Mouse (Mus musculus) erythroblast, adult 5-6 weeks (primary cell): Measurements from ENCODE around the gene Zbtb14. TPM values are rescaled to one million over a fixed set of nuclear protein-coding genes. Genes with fewer than 3 reads are reported as not detected.

ENCODE experiments used
- ATAC-seq: replicated peaks from 2 replicates; pipeline ENCODE4 v1.8.0; 2016; ENCODE audit warnings: moderate number of reproducible peaks, mild to moderate bottlenecking, moderate TSS enrichment, inconsistent platforms; ENCODE audit not compliant: poor library complexity, low FRiP score, severe bottlenecking
- total RNA-seq, 2 experiments: library from RNA; stranded (forward) in 1 of 2; stranded (reverse) in 1 of 2; fragments of 150-400 nt in 1 of 2; fragments of 200-764, 138-1000 nt in 1 of 2; gene quantifications; 2 replicates each; pipeline versions ENCODE4 v1.2.3 to v1.2.4; 2015 to 2017; ENCODE audit warnings: low replicate concordance in 2 of 2

Gene Zbtb14
- 6.3 and 6.5 TPM in 2 replicates for total RNA-seq (2015; ENCODE audit: low replicate concordance)
- 8.5 and 9.5 TPM in 2 replicates for total RNA-seq (2017; ENCODE audit: low replicate concordance)

DNA sequence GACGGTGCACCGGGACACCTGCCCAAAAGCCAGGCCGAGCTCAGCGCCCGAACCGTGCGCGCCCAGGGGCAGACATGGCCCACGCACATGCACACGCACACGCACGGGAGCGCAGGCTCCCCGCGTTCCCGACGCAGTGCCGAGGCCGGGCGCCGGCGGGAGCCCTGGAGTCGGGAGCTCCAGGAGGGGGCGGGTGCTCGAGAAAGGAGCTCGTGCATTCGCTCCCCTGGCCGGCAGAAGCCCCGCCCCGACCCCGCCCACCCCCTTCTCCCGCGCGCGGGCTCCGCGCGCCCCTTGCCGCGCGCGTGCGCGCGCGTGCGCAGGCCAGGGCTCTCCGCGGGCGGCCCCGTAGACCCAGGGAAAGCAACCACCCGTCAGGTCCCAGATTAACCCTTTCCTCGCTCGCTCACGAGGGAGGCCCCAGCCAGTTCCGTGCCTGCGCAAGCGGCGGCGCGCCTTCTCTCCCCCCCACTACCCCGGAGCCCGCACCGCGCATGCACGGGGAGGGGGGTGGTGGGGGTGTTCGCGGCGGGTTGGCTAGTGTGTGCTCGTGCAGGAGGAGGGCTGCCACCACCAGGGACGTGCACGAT is at the start of gene Zbtb14:
Gene Zbtb14 (plus strand): TSS at position 540 of the 590 bp plus-strand sequence.
- ATAC-seq: peak; percentile 82

DNA sequence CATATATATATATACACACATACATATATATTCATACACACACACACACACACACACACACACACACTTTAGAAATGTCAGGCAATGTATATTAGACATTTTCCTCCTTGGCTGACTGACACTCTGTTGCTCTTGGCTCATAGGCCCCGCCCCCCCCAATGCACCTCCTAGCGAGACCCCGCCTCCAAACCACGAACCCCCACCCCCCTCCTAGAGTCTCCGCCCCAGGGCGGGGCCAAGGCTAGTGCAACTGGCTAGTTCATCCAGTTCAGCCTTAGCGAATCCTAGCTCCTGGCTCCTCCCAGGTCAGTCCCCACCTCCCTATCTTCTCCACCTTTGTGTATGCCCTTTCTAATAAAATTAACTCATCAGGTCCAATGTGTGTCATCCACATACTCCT is 36.8 kb upstream of the Zbtb14 start:
- no peak for ATAC-seq

DNA sequence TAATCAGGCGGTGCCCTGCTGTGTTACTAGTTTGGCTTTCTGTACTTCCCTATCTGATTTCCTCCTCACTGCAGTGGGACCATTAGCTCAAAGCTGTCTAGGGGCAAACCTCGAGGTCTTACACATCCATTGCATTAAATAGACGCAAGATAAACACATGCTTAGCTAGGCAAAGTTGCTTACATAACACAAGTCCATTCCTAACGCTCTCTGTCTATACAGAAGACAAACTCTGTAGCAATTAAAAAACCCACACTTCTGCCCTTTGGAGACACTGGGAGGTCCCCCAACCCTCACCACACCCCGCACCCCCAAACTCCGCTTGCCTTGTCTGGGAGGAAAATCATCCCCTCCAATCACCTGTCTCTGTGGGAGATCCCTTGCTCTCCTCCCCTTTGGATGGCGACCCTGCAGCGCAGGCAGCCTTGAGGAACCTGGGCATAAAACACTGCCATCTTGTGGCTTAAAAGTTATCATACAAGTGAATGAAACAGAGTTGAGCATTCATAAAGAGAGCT is 33.8 kb upstream of the Zbtb14 start:
- no peak for ATAC-seq

DNA sequence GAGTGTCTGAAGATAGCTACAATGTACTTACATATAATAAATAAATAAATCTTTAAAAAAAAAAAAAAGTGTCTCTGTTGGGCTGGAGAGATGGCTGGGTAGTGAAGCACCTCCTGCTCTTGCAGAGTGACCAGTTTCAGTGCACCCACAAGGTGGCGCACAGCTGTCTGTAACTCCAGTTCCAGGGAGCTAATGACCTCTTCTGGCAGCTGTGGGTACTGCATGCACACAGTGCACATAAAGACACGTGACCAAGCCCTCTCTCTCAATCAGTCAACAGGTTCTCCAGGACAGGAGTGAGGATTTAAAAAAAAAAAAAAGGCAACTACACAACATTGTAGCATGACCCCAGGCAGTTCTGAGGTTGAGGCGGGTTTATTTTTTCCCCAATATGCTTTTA is 17.8 kb upstream of the Zbtb14 start:
- peak; percentile 75 for ATAC-seq

DNA sequence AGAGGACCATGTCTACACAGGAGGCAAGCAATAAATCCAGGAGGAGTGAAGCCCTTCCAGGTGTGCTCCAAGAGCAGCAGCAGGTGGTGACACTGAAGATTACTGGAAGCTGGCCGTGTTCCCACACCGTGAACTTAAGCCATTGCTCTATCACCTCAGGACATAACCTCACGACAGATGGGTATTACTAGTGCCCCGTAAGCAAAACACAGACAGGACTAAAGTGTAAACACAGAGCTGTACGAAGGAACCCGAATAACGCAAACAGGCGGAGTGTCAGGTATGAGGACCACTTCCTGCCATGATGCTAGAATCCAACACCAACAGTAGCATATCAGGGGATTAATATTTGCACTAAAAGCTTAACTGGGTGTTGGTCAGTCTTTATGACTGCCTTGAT is 2.0 kb upstream of the Zbtb14 start:
- no peak for ATAC-seq

DNA sequence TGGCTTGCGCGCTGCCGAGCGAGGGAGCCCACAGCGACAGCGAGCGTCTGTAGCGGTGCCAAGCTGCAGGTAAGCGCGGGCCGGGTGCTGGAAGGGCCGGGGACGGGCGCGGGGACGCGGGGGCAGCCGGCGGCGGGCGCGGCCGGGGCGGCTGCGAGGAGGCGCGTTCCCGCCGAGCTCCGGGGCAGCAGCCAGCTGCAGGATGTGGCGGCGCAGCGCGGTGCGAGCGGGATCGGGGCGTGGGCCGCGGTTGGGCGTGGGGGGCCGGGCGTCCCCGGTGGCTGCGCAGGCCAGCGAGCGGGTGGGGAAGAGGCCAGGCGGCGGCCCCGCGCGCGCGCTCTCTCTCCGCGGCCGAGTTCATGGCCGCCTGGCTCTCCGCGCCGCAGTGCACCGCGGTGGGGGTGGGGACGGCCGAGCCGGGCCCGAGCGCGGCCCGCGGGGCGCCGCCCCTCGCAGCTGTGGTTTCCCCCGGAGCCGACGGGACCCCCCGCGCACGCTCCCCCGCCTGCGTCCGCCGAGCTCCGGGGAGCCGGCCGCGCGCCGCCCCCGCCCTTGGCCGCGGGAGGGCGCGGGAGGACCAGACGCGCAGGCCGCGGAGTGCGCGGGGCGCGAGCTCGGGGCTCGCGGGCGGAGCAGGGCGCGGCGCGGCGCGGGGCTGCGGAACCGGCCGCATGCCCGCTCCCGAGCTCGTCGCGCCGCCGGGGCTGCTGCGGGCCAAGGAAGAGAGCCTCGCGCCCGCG is 521 bp downstream of the Zbtb14 start:
- peak; percentile 45 for ATAC-seq

DNA sequence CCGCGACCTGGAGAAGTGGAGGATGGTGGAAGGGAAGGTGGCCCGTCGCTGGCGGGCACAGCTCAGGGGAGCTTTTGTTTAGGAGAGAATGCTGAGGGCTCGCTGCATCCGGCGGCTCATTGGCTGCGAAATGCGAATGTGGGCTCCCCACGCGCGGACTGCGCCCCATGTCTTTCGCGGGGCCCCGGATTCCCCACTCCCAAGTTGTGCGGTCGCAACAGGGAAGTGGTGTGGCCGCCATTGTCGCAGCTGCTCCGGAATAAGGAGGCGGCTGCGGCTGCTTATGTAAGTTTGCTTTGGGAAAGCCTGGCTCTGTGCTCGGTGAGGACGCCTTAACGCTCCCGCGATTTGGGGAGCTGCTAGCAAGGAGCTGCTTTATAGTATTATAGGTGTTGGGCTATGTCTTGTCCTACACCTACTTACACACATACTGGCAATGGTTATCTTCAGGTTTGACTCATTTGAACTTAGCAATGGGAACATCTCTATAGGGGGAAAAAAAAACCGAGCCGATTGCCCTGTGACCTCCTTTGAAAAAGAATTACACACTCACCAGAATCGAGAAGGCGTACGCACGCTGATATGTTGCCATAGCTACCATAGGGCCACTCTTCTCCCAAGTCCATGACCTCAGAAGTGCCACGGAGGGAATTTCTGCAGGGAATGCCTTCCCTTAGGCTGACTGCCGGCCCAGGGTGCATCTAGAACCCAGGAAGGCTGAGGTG is 1.3 kb downstream of the Zbtb14 start:
- peak; percentile 54 for ATAC-seq

DNA sequence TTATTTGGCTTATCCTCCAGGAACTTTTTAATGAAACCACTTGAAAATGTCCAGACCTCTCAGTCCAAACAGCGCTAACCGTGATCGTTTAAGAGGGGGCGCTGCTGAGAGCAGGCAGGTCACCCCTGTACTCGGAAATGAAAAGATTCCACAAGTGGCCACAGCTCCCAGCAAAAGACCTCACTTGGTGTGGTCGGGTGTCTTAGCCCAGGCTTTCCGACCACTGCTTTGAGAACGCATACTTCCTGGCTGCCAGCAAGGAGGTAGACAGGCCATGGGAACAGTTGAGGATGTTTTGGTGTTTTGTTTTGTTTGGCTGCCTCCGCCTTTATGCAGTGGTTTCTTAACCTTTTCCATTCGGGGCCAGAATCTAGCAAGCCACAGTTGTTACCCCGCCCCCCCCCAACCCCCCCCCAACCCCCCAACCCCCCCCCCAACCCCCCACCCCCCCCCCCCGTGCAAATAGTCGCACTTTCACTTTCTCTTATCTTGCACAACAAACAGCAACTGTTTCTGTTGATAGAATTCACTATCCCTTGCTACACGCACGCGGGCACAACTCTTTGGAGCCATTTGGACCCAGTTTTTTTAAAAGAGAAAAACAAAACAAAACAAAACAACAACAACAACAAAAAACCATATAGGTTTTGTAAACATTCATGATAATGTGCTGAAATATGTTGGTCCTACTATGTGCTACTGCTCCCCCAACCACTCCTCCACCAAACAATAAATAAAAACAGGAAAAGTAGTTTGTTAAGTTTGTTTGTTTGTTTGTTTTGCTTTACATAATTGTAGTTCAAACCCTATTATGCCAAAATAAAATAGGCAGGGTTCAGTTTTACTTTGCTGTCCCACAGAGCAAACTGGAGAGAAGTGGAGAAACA is 13.5 kb downstream of the Zbtb14 start:
- ATAC-seq: peak; percentile 87

DNA sequence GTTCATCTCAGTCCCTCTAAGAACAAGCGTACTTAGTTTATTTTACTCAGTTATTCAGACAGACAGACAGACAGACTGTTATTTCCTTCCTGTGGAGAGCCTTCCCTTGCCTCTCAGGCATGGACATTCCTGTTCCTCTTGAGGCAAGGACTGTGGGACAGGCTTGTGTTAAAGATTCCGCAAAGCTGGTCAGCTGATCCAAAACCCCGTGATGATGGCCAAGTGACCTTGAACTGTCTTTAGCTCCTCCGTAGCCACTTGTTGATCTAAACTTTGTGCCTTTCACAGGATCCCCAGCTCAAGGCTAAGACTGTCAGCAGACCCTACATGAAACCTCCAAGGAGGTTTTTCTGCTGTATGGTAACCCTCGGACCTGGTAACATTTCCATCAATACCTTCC is 14.3 kb downstream of the Zbtb14 start:
- no peak for ATAC-seq

DNA sequence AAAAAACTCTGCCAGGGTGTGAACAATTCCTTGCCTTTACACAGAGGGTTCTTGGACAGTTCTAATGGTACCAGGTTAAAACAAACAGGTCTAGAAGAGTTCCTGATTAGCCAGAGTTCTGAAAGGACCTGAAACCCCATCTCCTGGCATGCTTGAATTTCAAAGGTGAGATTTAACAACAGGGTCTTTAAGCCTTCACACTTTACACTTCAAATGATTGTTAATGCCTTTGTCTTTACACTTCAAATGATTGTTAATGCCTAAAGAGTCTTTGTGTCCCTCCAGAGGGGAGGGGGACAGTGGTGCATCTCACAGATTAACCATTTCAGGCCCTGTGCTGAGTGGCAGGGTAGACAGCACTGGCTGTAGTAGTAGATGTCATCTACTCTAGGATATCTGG is 15.2 kb downstream of the Zbtb14 start:
- no peak for ATAC-seq

DNA sequence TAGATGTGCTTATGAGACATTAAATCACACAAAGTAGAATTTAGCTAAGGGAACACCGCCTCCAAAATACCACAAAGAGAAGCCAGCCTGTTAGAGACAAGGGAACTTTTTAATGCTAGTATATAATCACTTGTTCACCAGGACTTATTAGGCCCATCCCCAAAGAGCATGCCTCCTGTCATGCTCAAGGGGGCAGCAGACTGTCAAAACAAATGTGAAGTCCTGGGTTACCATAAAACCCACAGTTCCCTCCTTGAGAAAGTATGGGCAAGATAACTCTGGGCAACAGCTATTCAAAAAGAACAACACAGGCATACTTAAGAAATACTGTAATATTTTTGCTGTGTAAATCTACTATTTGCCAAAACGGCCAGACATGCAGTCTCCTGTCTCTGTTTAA is 18.3 kb downstream of the Zbtb14 start:
- ATAC-seq: 0 out of 2 replicates have a peak, but pooled peaks have one; percentile 61

DNA sequence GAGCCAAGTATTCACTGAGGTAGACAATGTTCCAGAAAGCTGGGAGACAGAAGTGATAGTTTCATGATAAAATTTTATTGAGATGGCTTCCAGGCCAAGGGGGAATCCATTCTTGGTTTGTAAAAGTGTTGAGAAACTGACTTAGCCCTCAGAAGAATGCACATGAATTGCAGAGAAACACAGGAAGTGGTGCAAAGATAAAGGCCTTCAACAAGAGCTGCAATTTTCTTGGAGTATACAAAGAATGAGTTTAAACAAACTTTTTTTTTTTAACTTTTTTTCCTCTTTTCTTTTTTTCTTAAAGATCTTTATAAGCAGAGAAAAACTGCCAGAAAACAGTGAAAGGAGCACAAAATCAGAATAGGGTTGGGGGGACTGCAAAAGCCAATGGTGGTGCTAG is 33.3 kb downstream of the Zbtb14 start:
- no peak for ATAC-seq

DNA sequence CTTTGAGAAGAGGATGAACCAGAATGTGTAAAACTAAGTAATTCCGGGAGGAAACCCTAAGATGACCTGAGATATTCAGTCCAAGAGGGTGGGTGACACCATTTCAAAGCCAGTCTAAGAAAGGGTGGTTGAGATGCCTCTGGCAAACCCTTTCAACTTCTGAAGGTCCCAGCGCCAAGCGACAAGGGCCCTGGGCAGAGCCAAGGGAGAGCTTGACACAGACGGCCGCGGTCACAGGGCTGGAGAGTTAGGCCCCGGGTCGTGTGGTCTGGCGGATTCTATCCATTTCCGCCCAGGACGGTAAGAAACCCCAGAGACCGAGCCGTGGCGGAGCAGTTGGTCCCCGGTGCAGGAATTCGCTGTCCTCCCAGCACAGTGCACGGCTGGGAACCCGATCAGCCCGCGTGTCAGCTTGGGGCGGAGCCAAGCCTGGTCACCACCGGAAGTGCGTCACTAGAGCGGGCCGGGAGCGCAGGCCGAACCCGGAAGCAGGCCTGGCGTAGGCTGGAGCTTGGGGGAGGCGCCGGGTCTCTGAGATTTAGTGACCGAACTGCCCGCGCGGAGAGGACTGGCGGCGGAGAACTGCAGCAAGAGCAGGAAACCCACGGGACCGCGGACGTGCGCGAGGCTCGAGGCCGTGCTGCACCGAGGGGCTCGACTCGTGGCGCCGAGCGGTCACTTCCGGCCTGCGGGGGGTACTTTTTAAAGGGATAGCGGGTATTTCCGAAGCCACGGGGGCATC is 34.2 kb downstream of the Zbtb14 start:
- ATAC-seq: peak; percentile 99

DNA sequence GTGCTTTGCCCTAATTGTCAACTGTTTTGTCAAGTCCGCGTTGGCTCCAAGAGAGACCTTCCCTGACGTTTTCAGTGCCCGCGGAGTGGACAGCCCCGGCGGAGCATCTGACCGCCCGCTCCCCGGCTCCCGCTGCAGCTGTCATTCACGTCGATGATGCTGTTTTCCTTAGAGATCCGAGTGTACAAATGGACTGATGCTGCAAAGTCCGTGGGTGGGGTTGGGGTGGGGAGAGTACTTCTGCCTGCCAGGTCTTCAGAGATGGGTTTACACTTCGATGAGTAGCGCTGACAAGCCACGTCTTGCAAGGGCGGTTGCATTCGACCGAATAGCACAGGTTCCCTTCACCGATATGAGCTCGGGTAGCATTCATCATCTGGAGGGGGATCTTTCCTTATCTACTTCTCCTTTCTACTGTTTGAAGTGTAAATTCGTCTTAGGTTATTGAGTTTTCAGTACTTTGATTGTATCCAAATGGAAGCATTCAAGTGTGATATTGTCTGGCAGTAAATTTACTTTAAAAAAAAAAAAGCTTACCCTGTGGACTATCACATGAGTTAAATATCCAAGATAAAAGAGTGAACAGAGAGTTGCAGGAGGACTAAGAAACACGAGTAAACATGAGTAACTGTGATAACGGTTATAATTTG is 35.0 kb downstream of the Zbtb14 start:
- ATAC-seq: peak; percentile 33; the same call in 1 of the 2 replicates

DNA sequence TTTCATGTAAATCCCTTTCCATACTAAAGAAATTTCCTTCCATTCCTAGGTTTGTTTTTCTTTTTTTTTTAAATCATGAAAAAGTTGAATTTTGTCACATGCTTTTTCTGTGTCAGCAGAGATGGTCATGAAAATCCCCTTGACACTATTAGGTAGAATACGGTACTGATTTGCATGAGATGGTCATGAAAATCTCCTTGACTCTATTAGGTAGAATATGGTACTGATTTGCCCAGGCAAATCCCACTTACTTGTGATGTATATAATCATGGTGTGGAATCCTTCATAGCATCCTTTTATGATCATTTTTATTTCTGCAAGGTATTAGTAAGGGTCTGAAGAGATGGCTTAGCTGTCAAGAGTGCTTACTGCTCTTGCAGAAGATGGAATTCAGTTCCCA is 38.7 kb downstream of the Zbtb14 start:
- no peak for ATAC-seq

DNA sequence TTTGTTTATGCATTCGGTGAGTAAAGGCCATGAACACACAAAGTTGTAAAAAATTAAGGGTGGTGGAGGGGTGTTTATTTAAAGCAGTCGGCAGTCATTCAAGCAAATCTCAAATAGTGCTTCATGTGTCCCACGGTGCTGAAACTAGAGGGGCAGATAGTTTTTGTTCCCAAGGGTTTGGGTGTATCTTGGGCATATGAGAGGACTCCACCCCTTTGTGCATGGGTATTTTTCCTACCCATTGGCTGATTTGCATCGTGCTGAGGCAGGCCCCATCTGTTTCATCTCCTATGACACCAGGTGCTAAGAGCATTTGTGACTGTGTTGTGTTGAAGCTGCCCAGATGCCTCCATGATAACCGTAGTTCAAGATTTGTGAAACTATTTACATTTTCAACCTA is 55.0 kb downstream of the Zbtb14 start:
- ATAC-seq: no peak

DNA sequence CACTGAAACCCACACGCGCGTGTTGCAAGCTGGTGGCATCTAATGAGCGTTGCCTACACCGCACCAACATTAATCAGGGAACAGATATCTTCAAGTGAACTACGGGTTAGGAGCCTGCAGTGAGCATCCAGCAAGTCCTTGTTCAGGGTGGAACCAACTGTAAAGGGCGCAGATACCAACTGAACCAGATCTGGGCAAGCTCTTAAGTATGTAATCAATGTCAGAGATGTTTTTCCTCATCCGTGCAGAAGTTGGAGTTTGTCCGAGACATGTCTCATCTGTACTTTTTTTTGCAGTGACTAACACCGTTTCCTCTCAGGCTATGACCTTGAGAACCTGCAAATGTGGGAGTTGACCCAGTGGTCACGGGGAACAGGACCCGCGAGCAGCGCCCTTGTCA is 55.6 kb downstream of the Zbtb14 start:
- no peak for ATAC-seq

DNA sequence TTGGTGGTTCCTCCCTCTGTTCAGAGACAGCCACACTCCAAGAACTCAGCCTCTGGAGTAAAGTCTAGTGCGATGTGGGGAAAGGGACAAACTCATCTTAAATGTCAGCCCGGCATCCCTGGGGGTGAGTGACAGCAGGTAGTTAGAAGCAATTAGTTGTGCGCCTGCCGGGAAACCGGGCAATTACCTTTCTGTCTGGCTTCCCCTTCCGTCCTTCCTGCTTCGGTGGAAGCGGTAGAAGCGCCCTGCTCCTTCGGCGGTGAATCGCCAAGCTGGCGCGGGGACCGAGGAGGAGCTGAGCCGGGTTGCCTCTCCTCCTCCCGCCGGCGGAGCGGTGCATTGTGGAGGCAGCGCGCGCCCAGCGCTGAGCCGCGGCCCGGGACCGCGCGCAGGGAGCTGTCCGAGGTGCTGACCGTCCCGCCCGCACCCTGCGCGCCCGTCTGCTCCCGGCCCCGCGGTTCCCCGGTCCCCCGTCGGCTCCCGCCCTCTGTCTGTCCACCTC is 56.2 kb downstream of the Zbtb14 start, which contains the start of gene Akain1:
Gene Akain1 (plus strand): TSS at position 337 of the 502 bp plus-strand sequence.
- no peak for ATAC-seq
